Mouse (Mus musculus): ENCODE measurements around the gene Sdr16c6. TPM values are rescaled to one million over a fixed set of nuclear protein-coding genes. Genes with fewer than 3 reads are reported as not detected.

Gene Sdr16c6
- total RNA-seq (2014; rRNA removed) (not detected in 2 replicates), polyA plus RNA-seq (2012; rRNA removed) (not detected in 2 replicates)

DNA sequence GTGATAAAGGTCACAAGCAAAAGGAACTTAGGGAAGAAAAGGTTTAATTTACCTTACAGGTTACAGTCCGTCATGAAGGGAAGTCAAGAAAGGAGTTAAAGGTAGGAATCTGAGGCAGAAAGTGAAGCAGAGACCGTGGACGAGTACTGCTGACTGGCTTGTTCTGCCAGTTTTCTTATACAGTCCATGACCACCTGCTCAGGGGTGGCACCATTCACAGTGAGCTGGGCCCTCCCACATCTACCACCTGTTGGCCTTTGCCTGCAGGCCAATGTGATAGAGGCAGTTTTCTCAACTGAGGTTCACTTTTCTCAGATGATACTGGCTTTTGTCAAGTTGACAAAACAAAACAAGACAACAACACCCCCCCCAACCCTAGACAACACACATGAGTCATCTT, at the start of gene Sdr16c6:
Gene Sdr16c6 (minus strand): TSS at position 151 of the 400 bp plus-strand sequence.
- Histone ChIP-seq H3K36me3 (ENCODE audit: control insufficient read depth, insufficient read depth, low read length) (no peaks in the 10 kb centered on the region), H3K4me3 (ENCODE audit: insufficient read depth, low read depth, low read length) (no peak within 1 kb of the TSS), H3K79me2 (ENCODE audit: control insufficient read depth, insufficient read depth, low read length) (no peaks in the 10 kb centered on the region), H3K27me3 (ENCODE audit: control insufficient read depth, insufficient read depth, low read length) (no peaks in the 10 kb centered on the region), H3K4me1 (ENCODE audit: control insufficient read depth, insufficient read depth, low read length) (no peaks in the 10 kb centered on the region), H3K27ac (replicated peaks; ENCODE audit: insufficient read depth, low read depth, low read length) (no peak within 1 kb of the TSS), H3K9ac (ENCODE audit: low read depth, low read length) (no peak within 1 kb of the TSS)
- WGBS: 85% methylated on average over 3 of the region's 3 CpGs
- no peak for TF ChIP-seq CTCF (IDR thresholded peaks at IDR 0.05; ENCODE audit: low read depth, low read length)
- no peak for TF ChIP-seq POLR2A (IDR thresholded peaks at IDR 0.05; ENCODE audit: extremely low read depth, insufficient read depth, low read length)
- no peak for DNase-seq (ENCODE audit: extremely low read depth, low read depth, low spot score)

DNA sequence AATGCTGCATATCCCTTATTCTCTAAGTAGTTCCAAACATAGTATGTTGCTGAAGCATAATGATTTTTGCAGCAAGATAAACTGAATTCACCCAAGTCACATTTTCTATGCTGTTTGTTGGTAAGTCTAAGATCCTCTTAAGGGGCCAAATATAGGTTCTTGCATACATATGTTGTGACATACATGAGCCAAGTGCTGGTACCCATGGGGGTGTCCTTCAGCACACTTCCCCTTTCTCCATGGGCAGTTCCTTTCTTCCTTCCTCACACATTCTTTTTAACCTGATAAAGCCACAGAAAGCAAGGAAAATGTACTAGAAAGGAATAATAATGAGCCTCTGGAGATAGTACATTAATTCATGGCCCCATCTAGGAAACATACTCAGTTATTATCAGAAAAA, 2.9 kb upstream of the Sdr16c6 start:
- no peak for DNase-seq (ENCODE audit: extremely low read depth, low read depth, low spot score)
- no peak overlapping the region for H3K4me3 ChIP-seq (ENCODE audit: insufficient read depth, low read depth, low read length)
- H3K9ac ChIP-seq (ENCODE audit: low read depth, low read length): no peak overlapping the region
- TF ChIP-seq POLR2A (IDR thresholded peaks at IDR 0.05; ENCODE audit: extremely low read depth, insufficient read depth, low read length) (no peak), CTCF (IDR thresholded peaks at IDR 0.05; ENCODE audit: low read depth, low read length) (no peak)
- H3K79me2 ChIP-seq (ENCODE audit: control insufficient read depth, insufficient read depth, low read length): no peaks in the 10 kb centered on the region
- no peaks in the 10 kb centered on the region for H3K27me3 ChIP-seq (ENCODE audit: control insufficient read depth, insufficient read depth, low read length)
- H3K4me1 ChIP-seq (ENCODE audit: control insufficient read depth, insufficient read depth, low read length): no peaks in the 10 kb centered on the region
- H3K36me3 ChIP-seq (ENCODE audit: control insufficient read depth, insufficient read depth, low read length): no peaks in the 10 kb centered on the region
- no peak overlapping the region for H3K27ac ChIP-seq (replicated peaks; ENCODE audit: insufficient read depth, low read depth, low read length)

DNA sequence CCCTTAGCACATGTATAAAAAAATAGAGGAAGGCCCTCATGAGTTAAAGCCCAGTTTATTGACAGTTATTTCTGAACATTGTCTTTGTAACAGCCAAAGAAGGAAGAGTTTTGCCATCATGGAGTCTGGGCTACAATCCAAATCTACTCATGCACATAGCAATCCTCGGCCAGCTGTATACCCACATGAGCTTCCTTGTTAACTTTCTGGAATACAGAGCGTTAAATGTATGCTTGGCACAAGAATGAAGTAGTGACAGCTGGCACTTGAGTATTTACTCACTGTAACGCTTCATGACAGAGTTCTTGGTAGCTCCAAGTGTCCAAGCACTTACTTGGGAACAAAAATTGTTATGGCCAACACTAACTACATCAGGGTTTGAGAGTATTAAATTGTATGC, 1.8 kb upstream of the Sdr16c6 start:
- Histone ChIP-seq H3K4me3 (ENCODE audit: insufficient read depth, low read depth, low read length) (no peak overlapping the region), H3K27ac (replicated peaks; ENCODE audit: insufficient read depth, low read depth, low read length) (no peak overlapping the region), H3K4me1 (ENCODE audit: control insufficient read depth, insufficient read depth, low read length) (no peaks in the 10 kb centered on the region), H3K9ac (ENCODE audit: low read depth, low read length) (no peak overlapping the region), H3K27me3 (ENCODE audit: control insufficient read depth, insufficient read depth, low read length) (no peaks in the 10 kb centered on the region), H3K36me3 (ENCODE audit: control insufficient read depth, insufficient read depth, low read length) (no peaks in the 10 kb centered on the region), H3K79me2 (ENCODE audit: control insufficient read depth, insufficient read depth, low read length) (no peaks in the 10 kb centered on the region)
- WGBS: 75% methylated on average over 3 of the region's 3 CpGs
- DNase-seq (ENCODE audit: extremely low read depth, low read depth, low spot score): no peak
- no peak for TF ChIP-seq CTCF (IDR thresholded peaks at IDR 0.05; ENCODE audit: low read depth, low read length)
- no peak for TF ChIP-seq POLR2A (IDR thresholded peaks at IDR 0.05; ENCODE audit: extremely low read depth, insufficient read depth, low read length)

DNA sequence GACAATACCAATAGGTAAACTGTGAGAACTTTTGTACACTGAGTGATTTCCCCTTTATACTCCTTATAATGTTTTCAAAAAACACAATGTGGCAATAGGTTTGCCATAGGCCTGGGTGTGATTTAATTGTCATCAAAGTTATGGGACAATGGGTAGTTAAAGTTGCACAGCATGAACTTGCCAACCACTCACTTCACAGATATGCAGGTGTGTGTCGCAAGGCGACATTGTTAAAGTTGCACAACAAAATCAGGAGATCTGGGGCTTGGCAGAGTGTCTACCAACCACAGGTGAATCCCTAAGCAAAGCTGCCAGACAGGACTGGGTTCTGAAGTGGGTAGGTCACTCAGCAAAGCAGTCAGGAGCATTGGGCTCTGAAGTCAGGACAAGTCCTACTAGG, 1.3 kb downstream of the Sdr16c6 start:
- Histone ChIP-seq H3K79me2 (ENCODE audit: control insufficient read depth, insufficient read depth, low read length) (no peaks in the 10 kb centered on the region), H3K27me3 (ENCODE audit: control insufficient read depth, insufficient read depth, low read length) (no peaks in the 10 kb centered on the region), H3K27ac (replicated peaks; ENCODE audit: insufficient read depth, low read depth, low read length) (no peak overlapping the region), H3K36me3 (ENCODE audit: control insufficient read depth, insufficient read depth, low read length) (no peaks in the 10 kb centered on the region), H3K4me3 (ENCODE audit: insufficient read depth, low read depth, low read length) (no peak overlapping the region), H3K9ac (ENCODE audit: low read depth, low read length) (no peak overlapping the region), H3K4me1 (ENCODE audit: control insufficient read depth, insufficient read depth, low read length) (no peaks in the 10 kb centered on the region)
- no peak for TF ChIP-seq POLR2A (IDR thresholded peaks at IDR 0.05; ENCODE audit: extremely low read depth, insufficient read depth, low read length)
- TF ChIP-seq CTCF (IDR thresholded peaks at IDR 0.05; ENCODE audit: low read depth, low read length): no peak
- DNase-seq (ENCODE audit: extremely low read depth, low read depth, low spot score): no peak
- WGBS: 63% methylated on average over 2 of the region's 2 CpGs

Other genes with a start within 250 kb of the Sdr16c6 start
- gene Gm11808, start 103.9 kb downstream of the Sdr16c6 start, total RNA-seq (2014; rRNA removed): 925 and 1,234 TPM in 2 replicates
- 578 and 998 TPM in 2 replicates for gene Gm11808, start 103.9 kb downstream of the Sdr16c6 start, polyA plus RNA-seq (2012; rRNA removed)

Data from liver, adult 2 months (tissue).